Mouse (Mus musculus) right cerebral cortex, adult 2 months (tissue): Measurements from ENCODE around the gene Gas8.
A peak's percentile ranks its signal among the peaks of the same experiment; 100 is the strongest.
"Not testable (repeated sequence)": the region's sequence is repeated elsewhere in the genome, so short reads cannot be mapped to it uniquely, and the experiment has no call there.

ENCODE experiments used
- DNase-seq, 2 experiments: peaks; one replicate each; pipeline ENCODE4 v3.0.0; 2021 to 2022; ENCODE audit warnings: low spot score in 2 of 2

Gene Gas8

DNA sequence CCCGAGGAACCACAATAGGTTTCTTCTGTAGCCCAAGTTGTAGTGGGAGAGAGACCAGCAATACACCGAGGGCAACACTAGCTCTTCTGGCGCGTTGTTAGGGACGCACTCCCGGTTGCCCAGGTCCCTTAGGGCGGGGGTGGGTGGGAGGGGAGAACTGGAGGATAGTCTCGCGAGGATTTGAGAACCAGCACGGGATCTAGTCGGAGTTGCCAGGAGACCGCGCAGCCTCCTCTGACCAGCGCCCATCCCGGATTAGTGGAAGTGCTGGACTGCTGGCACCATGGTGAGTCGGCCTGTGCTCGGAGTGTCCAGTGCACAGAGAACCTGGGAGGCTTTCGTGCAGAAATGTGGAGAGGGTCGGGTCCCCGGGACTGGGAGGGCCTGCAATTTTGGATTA lies at the start of gene Gas8:
Gene Gas8, plus strand, starts transcription at position 168 of the 400 bp plus-strand sequence.
- DNase-seq, result peak; percentile 90 to 92

DNA sequence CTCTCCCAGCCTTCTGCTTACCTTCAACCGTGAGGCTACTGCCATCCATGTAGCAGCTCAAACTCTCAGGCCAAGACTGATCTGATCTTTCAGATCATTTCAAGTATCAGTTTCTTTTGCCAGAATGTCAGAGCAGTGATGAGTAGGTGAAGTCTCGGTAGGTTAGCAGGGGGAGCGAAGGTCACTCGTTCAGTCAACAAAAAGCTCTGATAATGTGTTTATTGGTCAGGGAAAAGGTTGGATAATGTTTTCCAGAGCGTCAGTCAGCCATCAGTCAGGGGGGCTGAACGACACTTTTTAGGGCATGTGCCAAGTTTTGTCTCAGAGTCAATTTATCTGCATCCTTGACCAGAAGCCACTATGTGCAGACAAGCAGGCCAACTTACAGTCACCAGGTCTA lies 45.6 kb upstream of the Gas8 start:
- not testable (repeated sequence) for DNase-seq

DNA sequence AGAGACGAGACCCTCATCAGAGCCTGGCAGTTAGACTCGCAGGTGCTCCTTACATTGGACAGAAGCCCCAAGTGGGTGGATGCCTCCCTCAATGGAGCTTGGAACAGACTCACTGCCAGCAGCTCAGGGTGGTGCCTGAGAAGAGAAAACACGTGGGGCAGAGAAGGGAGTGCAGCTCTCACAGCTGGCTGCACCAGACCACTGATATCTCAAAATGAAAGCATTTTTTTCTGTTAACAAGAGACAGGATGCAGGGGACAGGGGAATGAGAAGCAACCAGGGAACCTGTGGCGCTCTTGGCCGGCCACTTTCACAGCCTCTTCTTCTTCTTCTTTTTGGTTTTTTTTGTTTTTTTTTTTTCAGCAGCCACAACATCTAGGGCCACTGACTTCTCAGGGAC lies 44.1 kb upstream of the Gas8 start:
- not testable (repeated sequence) for DNase-seq

DNA sequence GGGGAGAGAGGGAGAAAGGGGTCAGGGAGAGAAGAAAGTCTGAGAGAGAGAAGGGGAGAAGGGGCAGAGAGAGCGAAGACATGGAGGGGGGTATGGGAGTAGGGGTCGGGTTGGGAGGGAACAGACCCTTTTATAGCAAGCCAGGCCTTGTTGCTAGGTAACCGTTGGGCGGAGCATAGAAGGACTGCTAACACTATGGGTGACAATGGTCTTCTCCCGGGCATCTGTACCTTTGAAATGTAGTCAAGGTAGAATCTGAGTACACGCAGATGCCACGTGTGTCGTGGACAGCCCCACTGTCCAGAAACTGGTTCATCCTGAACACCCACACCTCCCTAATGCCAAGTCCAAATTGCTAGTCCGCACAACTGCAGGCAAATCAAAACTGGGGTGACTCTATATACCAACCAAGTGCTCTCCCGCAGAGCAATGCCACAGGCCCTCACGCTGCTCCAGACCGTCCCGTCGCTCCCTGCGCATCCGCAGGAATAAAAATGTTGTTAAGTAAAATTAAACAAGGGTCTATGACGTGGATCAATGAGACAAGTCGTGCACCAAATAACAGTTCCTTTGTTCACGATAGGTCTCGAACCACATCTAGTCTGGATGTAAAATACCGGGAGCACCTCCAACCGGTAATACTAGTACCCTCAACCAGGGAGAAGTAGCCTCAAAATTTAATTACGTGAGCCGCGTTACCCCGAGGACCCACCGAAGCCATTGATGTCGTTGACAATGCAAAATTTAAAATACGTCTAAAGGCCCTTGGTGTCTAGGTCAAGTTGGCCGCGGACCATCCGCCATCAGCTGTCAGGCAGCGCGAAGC lies 41.5 kb upstream of the Gas8 start:
- DNase-seq, result peak; percentile 17 to 37

DNA sequence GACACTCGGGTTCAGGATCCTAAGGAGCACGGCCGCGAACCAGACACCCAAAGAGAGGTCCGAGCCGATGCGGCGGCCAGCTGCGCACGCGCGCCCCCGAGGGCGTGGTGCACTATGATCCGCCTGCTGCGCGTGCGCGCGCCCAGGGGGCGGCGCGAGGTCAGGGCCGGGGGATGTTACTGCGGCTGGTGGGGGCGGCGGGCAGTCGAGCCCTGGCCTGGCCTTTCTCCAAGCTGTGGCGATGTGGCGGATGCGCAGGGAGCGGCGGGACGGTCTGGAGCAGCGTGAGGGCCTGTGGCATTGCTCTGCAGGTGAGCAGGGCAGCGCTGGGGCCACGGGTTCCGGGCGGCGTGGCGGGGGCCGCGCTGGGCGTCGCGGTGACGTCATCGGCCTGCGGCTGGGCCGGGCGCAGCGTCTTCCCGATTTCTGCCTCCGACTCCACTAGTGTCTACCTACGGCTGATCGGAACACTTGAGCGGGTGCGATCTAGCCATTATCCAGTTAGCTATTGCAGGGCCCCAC lies 40.8 kb upstream of the Gas8 start, which contains the start of gene Afg3l1:
Gene Afg3l1, plus strand, starts transcription at position 167 of the 522 bp plus-strand sequence.
- DNase-seq, result peak; percentile 91 to 94

DNA sequence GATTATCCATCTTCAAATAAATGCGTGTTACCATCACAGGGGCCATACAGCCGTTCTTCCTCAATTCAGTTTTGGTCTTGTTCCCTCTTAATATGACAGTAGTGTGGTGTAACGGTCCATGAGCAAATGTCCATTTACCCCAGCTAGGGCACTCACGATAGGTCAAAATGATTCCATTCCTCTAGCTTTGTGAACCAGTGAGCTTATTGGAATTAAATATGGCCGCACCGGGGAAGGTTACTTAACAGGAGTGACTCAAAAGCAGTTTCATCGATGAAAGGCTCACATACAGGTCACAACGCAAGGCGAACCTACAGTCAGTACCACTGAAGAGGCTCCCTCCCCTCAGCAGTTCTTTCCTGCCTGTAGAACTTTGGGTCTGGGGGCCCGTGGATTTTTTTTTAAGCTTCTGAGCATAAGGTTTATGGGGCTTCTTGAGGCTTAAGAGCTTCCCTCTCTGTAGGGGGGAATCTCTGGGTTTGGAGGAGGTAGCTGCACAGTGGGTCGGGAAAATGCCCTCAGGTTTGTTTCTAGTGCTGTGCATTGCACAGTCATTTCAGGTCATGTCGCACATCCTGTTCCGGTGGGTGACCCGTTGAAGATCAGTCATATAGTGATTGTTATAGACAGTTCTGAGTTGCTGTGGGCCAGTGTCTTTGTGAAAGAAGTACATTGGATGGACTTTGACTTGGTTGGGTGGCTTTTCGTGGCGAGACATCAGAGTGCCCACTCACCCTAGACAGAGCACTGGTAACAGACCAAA lies 40.0 kb upstream of the Gas8 start:
- DNase-seq, result peak in 1 of 2 experiments; percentile 27

DNA sequence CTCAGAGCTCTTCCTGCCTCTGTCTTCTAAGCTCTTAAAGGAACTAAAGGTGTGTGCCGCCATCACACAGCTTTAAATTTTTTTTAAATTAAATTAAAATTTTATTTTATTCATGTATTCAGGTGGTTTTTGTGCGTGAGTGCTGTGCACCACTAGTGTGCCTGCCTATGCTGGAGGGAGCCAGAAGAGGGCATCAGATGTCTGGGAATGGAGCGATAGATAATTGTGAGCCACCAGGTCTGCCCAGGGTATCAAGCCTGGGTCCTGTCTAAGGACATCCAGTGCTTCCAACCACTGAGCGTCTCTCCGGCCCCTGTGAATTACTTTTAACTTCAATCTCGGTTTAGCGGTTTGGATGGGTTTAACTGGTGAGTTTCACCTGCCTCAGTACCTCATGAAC lies 36.0 kb upstream of the Gas8 start:
- no peak for DNase-seq

DNA sequence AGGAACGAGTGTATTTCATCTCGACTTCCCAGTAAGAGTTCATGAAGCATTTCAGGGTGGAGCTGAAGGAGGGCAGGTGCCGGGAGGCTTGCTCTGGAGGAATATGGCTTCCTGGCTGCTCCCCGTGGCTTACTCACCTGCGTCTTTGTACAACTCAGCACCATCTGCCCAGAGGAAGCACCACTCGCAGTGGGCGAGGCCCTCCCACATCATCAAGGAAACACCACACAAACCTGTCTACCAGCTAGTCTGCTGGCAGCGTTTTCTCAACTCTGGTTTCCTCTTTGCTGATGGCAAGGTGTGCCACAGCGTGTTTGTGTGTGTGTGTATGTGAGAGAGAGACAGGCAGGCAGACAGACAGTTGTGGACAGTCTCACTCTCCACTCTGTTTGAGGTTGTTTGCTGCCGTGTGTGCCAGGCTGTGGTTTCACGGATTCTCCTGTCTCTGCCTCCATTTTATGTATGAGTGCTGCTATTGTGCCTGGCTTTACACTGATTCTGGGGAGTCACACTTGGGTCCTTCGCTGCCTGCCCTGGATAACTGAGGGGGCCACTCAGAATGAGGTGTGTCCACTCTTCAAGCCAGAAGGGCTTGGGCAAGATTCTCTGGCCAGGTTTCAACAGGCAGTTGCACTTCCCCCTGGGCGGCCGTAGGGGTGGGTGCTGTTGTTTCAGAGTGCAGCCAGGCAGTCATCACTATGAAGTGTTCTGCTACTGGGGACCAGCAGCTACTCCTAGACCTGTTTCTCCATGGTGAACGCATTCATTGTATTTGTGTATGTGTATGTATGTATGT lies 27.2 kb upstream of the Gas8 start:
- DNase-seq, result no peak

DNA sequence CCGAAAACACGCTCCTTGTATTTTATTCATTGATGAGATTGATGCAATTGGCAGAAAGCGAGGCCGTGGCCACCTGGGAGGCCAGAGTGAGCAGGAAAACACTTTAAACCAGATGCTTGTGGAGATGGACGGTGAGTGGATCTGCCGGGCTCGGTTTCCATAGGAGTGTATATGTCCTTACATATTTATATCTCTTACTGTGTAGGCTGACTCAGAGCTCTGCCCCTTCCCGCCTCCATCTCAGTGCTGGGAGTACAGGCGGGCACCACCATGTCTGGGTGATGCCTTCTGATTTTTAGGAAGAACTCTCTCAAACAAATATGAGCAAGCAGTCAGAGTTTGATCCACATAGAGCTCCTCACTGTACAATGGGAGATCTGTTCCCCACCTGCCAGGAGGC lies 25.7 kb upstream of the Gas8 start:
- peak in 1 of 2 experiments; percentile 26 for DNase-seq

DNA sequence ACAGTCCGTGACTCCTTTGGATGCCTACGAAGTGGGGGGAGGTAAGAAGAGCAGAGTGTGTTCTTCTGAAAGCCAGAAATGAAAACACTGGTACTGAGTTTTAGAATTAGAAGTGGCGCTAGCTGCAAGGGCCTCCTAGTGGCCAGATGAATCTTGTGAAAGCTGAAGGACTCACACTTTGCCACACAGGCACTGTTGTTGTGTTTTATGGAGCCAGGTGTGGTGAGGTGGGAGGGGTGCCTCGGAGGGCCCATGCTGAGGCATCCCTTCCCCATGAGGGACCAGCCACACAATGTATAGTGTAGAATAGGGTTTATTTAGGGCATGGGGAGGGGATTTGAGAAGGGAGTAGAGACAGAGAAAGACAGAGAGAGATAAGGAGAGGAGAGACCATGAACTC lies 20.9 kb upstream of the Gas8 start:
- no peak for DNase-seq

DNA sequence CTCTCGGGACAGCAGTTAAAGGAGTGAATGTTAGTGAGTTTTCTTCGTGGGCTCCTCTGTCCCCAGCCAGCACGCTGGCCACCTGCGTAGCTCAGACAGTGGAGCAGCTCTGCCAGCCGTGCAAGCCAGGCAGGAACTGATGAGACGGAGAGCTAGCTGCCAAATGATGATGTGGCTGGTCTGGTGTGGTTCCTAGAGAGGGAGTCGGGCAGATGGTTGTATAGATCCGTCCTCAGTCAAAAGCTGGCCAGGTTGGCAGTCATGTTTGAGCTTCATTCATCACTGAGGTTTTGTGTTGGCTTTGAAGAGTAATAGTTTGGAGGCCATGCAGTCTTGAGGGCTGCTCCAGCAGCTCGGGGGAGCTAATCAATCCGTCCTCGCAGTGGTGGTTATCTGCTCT lies 19.7 kb upstream of the Gas8 start:
- DNase-seq, result peak in 1 of 2 experiments; percentile 28

DNA sequence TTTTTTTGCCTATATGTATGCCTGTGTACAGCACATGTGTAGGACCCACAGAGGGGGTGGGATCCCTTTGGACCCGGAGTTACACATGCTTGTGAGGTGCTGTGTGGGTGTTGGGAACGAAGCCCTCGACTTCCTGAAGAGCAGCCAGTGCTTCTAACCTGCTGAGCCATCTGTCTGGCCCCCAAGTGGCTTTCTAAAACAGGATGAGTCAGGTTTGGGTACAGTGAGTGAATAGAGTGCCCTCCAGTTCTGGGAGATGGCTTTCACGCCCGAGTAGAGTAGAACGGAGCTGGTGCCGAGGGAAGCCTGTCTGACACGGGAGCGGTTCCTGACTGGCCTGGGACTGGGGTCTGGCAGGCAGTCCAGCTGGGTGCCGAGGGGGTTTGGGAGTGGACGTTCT lies 19.1 kb upstream of the Gas8 start:
- no peak for DNase-seq

DNA sequence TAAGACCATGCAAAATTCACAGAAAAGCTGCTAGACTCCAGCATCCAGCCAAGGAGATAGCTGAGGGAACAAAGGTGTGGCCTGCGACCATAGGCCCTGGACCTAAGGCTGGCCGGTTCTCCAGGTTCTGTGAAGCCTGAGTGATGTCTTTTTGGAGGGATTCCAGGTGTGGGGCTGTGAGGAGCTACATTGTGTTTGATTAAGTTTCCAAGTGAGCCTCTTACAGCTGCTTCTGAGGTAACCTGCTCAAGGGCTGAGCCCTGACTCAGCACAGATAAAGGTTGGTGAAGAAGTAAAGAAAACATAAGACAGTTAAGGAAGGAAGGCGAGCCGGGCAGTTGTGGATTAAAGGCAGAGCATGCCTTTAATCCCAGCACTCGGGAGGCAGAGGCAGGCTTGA lies 16.4 kb upstream of the Gas8 start:
- no peak for DNase-seq

DNA sequence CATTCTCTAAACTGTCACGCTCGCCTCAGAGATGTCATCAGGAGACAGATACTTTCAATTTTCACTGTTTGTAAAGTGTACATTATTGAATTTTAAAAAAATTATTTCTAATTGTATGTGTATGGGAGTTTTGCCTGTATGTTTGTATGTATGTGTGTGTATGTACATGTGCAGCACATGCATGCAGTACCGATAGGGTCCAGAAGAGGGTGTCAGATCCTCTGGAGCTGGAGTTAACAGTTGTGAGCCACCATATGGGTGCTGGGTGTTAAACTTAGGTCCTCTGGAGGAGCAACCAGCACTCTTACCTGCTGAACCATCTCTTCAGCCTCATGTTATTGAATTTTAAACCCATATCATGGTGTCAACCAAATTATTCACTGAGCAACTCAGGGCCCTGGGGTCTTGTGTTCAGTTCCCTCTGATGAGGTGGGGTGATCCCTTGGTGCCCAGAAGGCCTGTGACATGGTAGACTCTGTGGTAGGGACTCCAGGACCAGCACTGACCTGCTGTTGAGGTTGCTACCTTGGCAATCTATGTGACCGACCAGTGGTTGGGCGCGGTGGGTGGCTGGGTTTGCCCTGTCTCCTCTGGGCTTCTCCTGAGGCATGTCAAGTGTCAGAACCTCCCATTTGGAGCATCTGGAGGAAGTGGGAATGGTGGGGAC lies 14.7 kb upstream of the Gas8 start:
- no peak for DNase-seq

DNA sequence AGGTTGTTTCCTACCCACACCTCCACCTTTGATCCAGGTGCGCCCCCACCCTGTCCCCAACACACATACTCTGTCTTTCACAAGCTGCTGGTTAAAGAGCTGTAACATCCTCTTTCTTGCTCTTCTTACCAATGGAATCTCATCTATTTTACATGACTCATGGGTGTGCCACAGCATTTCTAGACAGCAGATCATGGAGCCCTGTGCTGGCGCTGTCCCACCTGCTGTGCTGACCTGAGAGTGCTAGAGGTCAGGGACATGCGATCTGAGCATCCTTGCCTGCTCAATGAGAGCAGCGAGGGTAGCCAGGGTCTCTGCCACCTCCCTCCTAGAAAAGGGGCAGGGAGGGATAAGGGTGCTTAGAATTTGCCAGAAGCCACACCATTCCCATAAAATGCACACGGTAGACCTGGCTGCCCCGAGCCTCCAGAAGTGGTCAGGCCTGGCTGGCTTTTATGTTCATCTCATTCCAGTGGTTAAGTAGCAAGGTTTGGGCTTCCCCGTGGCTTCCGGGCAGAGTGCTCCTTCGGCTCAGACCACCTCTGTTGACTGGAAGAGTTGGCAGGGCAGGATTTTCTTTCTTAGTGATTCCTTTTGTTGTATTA lies 13.9 kb upstream of the Gas8 start:
- no peak for DNase-seq

DNA sequence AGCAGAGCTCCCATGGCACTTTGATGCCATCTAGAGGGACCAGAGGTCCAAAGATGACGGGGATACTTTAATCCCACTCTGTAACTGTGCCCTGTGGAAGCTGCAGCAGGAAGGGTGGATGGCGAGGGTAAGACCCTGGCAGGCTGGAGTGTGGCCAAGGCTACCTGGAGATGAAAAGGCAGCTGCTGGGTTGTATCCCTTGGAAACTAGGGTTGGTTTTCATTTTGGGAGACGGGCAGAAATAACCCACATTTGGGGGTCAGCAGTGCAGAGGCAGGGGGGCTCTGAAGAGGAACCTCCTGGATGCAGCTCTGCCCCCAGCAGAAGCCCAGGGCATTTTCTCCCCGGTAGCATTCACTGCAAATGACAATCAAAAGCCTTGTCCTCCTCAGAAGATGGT lies 13.4 kb upstream of the Gas8 start:
- no peak for DNase-seq

DNA sequence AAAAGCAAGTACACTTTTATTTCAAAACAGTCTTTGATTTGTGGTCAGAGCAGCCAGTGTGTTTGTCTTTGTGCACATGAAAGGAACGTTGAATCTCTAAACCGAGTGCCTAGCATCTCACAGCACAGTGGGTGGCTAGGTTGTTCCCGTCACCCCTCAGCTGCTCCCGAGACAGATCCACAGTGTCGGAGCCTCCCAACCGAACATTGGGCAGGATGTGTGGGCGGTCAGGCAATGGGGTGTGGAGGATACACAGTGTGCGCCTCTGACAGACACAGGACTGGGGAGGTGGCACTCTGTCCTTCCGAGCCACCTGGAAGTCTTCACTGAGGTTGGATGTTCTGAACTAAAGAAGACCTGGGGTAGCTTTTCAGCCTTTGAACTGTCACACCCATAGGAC lies 12.9 kb upstream of the Gas8 start:
- no peak for DNase-seq

DNA sequence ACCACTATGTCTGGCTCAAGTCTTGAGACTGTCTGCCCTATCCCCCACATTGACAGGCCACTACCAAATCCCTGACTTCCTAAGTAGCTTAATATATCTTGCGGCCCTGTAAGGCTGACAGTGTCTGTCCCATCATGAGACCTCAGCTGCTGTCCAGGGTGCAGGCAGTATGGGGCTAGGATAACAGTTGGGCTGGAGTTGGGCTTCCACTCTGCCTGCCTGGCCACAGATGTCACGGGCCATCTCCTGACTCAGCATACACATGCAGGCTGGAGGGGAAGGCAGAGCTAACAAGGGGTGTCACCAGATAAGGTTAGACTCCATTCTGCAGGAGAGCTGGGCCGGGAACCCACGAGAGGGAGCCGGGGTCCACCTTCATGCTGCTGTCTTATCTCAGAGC lies 11.5 kb upstream of the Gas8 start:
- DNase-seq, result no peak

DNA sequence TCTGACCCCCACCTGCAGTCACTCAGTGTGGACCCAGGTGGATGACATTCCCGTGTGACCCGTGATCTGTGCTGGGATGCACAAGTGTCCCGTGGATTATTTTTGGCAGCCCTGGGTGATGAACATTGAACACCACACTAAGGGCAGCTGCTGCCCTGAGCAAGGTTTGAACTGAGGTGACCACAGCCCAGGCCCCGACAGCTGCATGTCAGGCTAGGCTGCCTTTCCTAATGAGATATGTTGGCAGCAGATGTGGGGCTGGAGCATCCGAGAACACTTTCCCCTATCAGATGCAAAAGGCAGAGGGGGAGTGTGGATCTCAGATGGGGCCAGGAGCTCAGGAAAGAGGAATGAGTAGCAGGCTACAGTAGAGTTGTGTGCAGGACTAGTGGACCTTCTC lies 7.8 kb upstream of the Gas8 start:
- no peak for DNase-seq

DNA sequence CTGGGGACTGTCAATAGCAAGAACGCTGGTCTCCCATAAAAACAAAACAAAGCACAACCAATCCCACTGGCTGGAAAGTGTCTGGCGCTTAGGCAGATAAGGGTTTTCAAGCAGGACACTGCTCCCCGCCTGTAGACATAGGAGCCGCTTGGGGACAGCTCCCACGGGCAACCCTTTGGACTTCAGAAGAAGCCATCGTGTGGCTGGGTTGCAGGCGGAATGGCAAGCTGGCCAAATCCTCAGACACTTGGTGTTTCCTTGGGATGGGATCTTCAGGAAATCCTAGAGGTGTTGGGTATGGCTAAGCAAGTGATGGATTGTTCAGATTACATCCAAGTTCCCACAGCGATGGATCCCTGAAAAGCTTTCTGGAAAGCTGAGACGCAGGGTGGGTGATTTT lies 4.5 kb upstream of the Gas8 start:
- DNase-seq, result peak in 1 of 2 experiments; percentile 26
